Mouse (Mus musculus) forebrain, embryonic 11.5 days (tissue): ENCODE results near the gene Gm13695. TPM values are rescaled to one million over a fixed set of nuclear protein-coding genes. Genes with fewer than 3 reads are reported as not detected.
"Not testable (repeated sequence)": the region's sequence is repeated elsewhere in the genome, so short reads cannot be mapped to it uniquely, and the experiment has no call there.

Experiments used
- ATAC-seq: fragments of 200-750 bp; cut with Nextera tagmentation; replicated peaks from 2 replicates; pipeline ENCODE4 v1.8.0; 2017; ENCODE audit warnings: moderate TSS enrichment; ENCODE audit not compliant: low FRiP score
- DNase-seq: peaks from one replicate; pipeline ENCODE4 v3.0.0-alpha.2; 2017; ENCODE audit warnings: low spot score
- H3K27ac ChIP-seq: fragments of 300-500 bp; sonication (generic); 2 replicates; pipeline ENCODE4 v1.5.1; 2014; ENCODE audit warnings: low read depth, low read length
- H3K27me3 ChIP-seq: fragments of 300-500 bp; sonication (generic); 2 replicates; pipeline ENCODE4 v1.6.1; 2014; ENCODE audit warnings: mild to moderate bottlenecking, low read length, mixed read lengths; ENCODE audit not compliant: control insufficient read depth, insufficient read depth
- H3K36me3 ChIP-seq: fragments of 300-500 bp; sonication (generic); 2 replicates; pipeline ENCODE4 v1.6.1; 2014; ENCODE audit warnings: mild to moderate bottlenecking, low read length, moderate library complexity, mixed read lengths; ENCODE audit not compliant: control insufficient read depth, insufficient read depth
- H3K4me1 ChIP-seq: fragments of 300-500 bp; sonication (generic); replicated peaks from 2 replicates; pipeline ENCODE4 v1.6.1; 2014; ENCODE audit warnings: low read length, mixed read lengths; ENCODE audit not compliant: control insufficient read depth, insufficient read depth
- H3K4me2 ChIP-seq: fragments of 300-500 bp; sonication (generic); 2 replicates; pipeline ENCODE4 v1.6.1; 2014; ENCODE audit warnings: low read depth, mild to moderate bottlenecking, low read length, moderate library complexity, mixed read lengths; ENCODE audit not compliant: severe bottlenecking
- H3K4me3 ChIP-seq: fragments of 300-500 bp; sonication (generic); 2 replicates; pipeline ENCODE4 v1.5.1; 2014; ENCODE audit warnings: low read depth, low read length
- H3K9ac ChIP-seq: fragments of 300-500 bp; sonication (generic); 2 replicates; pipeline ENCODE4 v1.6.1; 2014; ENCODE audit warnings: low read length
- H3K9me3 ChIP-seq: fragments of 300-500 bp; sonication (generic); 2 replicates; pipeline ENCODE4 v1.6.1; 2016; ENCODE audit warnings: low read length, mixed read lengths; ENCODE audit not compliant: control insufficient read depth
- WGBS: fragments of 180-500 bp; shearing (Covaris S2); extraction: QIAGEN DNeasy Blood & Tissue Kit; methylation state at CpG from one replicate; pipeline ENCODE4 v1.1.7; 2014; 5-methylcytosine and 5-hydroxymethylcytosine counted together
- polyA plus RNA-seq: library from polyadenylated mRNA; unstranded; fragments of >200 nt; fragmentation: Nextera tagmentation; extraction: Ambion mirVana; gene quantifications from 2 replicates; pipeline ENCODE4 v1.2.1, GENCODE M21; 2014

The Gm13695 gene
- polyA plus RNA-seq, 1 experiment from 2014 or later = not detected

DNA sequence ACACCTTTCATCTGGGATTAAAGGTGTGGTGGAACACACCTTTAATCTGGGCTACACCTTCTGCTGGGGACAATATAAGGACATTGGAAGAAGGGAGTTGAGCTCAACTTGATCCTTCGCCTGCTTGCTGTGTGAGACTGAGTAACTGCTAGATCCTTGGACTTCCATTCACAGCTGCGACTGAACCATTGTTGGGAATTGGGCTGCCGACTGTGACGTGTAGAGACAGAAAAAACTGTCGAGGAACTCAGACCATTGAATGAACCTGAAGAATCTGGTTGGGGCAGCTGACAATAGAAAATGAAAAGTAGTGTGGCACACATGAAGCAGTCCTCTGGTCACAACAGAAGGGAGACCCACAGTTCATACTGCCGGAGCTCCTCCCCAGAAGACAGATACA is 11.5 kb downstream of the Gm13695 start, which contains the start of gene Gm13694:
Gm13694 (plus strand) TSS at position 301 of the 400 bp plus-strand sequence.
- not testable (repeated sequence) for H3K4me3 ChIP-seq, H3K9me3 ChIP-seq, H3K9ac ChIP-seq, ATAC-seq, H3K36me3 ChIP-seq, DNase-seq, H3K4me1 ChIP-seq, H3K27me3 ChIP-seq, H3K4me2 ChIP-seq, H3K27ac ChIP-seq
- WGBS = no CpG with 5 or more reads among the region's 6 CpGs

- H3K4me3 ChIP-seq, H3K9me3 ChIP-seq, DNase-seq, H3K36me3 ChIP-seq, H3K4me2 ChIP-seq, H3K27ac ChIP-seq, ATAC-seq, H3K27me3 ChIP-seq, H3K4me1 ChIP-seq, H3K9ac ChIP-seq: not testable (repeated sequence)
- WGBS = no CpG with 5 or more reads among the region's 6 CpGs
Observed at GRCm38 (mm10) chr2:83984443-83984842, 17.3 kb downstream of the Gm13695 start, which contains the start of gene Gm13697. Gene Gm13697, plus strand, starts transcription at chr2:83984743.

DNA sequence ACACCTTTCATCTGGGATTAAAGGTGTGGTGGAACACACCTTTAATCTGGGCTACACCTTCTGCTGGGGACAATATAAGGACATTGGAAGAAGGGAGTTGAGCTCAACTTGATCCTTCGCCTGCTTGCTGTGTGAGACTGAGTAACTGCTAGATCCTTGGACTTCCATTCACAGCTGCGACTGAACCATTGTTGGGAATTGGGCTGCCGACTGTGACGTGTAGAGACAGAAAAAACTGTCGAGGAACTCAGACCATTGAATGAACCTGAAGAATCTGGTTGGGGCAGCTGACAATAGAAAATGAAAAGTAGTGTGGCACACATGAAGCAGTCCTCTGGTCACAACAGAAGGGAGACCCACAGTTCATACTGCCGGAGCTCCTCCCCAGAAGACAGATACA is 23.1 kb downstream of the Gm13695 start, which contains the start of gene Gm13691:
Gm13691 (plus strand) TSS at position 301 of the 400 bp plus-strand sequence.
- ATAC-seq, H3K27me3 ChIP-seq, DNase-seq, H3K36me3 ChIP-seq, H3K4me1 ChIP-seq, H3K4me2 ChIP-seq, H3K9ac ChIP-seq, H3K9me3 ChIP-seq, H3K4me3 ChIP-seq, H3K27ac ChIP-seq: not testable (repeated sequence)
- no CpG with 5 or more reads among the region's 6 CpGs for WGBS

- H3K27ac ChIP-seq, H3K27me3 ChIP-seq, H3K4me2 ChIP-seq, H3K36me3 ChIP-seq, ATAC-seq, H3K4me1 ChIP-seq, DNase-seq, H3K4me3 ChIP-seq, H3K9ac ChIP-seq, H3K9me3 ChIP-seq: not testable (repeated sequence)
- WGBS = 64% methylated on average over 7 of the region's 9 CpGs
Observed at GRCm38 (mm10) chr2:83993639-83994255, 26.6 kb downstream of the Gm13695 start.

- not testable (repeated sequence) for ATAC-seq, H3K4me2 ChIP-seq, H3K4me1 ChIP-seq, H3K9ac ChIP-seq, H3K36me3 ChIP-seq, H3K27ac ChIP-seq, DNase-seq, H3K27me3 ChIP-seq, H3K4me3 ChIP-seq, H3K9me3 ChIP-seq
- WGBS = no CpG with 5 or more reads among the region's 3 CpGs
Observed at GRCm38 (mm10) chr2:83994526-83994925, 27.4 kb downstream of the Gm13695 start.

DNA sequence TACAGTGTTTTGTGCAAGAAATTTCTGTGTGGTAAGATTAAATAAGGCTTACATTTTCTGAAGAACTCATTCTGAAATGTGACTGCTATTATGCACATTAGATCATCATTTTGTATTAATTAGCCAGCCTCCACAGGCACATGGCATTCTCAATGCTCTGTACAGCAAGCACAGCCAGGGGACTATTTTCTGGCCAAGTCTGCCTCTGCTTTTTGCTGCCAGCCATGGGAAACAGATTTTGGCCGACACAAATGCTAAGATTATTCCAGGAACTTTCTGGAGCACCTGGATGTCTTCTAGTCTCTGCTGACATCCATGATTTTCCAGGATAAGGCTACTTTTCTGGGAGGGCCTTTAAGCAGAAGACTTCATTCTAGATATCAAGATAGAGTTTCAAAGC is 41.8 kb downstream of the Gm13695 start:
- Histone ChIP-seq H3K4me3 (no peak overlapping the region), H3K36me3 (no peaks in the 10 kb centered on the region), H3K27ac (no peak overlapping the region), H3K9me3 (no peaks in the 10 kb centered on the region), H3K9ac (no peak overlapping the region), H3K27me3 (no peaks in the 10 kb centered on the region), H3K4me2 (no peak overlapping the region), H3K4me1 (no peaks in the 10 kb centered on the region)
- ATAC-seq (no peak), DNase-seq (no peak)
- WGBS = 88% methylated on average over 1 of the region's 1 CpGs

GRCm38 (mm10) chr2:84009818-84010217 is 42.7 kb downstream of the Gm13695 start:
- Histone ChIP-seq H3K36me3 (no peaks in the 10 kb centered on the region), H3K4me1 (no peaks in the 10 kb centered on the region), H3K4me2 (no peak overlapping the region), H3K27ac (no peak overlapping the region), H3K9me3 (no peaks in the 10 kb centered on the region), H3K9ac (no peak overlapping the region), H3K4me3 (no peak overlapping the region), H3K27me3 (no peaks in the 10 kb centered on the region)
- WGBS = 86% methylated on average over 3 of the region's 3 CpGs
- no peak for DNase-seq
- ATAC-seq = no peak

DNA sequence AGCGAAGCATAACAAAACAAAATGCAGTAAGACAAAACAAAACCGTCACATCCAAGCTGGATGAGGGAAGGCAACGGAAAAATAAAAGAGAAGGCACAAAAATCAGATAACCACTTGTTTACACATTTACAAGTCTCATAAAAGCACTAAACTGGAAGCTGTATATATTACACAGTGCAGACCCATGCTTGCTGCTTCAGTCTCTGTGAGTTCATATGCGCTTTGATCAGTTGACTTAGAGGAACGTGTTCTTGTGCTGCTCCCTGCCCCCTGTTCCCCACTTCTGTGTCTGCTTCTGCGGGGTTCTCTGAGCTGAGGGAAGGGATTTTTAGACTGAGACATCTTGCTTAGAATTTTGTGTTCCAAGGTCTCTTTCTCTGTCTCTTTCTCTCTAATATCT is 47.5 kb downstream of the Gm13695 start:
- Histone ChIP-seq H3K9ac (no peak overlapping the region), H3K27ac (no peak overlapping the region), H3K9me3 (no peaks in the 10 kb centered on the region), H3K4me3 (no peak overlapping the region), H3K4me2 (no peak overlapping the region), H3K36me3 (no peaks in the 10 kb centered on the region), H3K4me1 (no peaks in the 10 kb centered on the region), H3K27me3 (no peaks in the 10 kb centered on the region)
- WGBS = 78% methylated on average over 6 of the region's 6 CpGs
- DNase-seq (no peak), ATAC-seq (no peak)

GRCm38 (mm10) chr2:84016291-84016690 is 49.2 kb downstream of the Gm13695 start:
- H3K27me3 ChIP-seq, ATAC-seq, H3K36me3 ChIP-seq, H3K4me2 ChIP-seq, H3K9ac ChIP-seq, H3K9me3 ChIP-seq, H3K4me3 ChIP-seq, H3K4me1 ChIP-seq, H3K27ac ChIP-seq, DNase-seq: not testable (repeated sequence)
- WGBS = 86% methylated on average over 5 of the region's 5 CpGs
